Mouse (Mus musculus) intestine, embryonic 15.5 days (tissue): ENCODE results near the gene Ttll8. TPM values are rescaled to one million over a fixed set of nuclear protein-coding genes. Genes with fewer than 3 reads are reported as not detected.

Experiments
- ATAC-seq: fragments of 200-750 bp; cut with Nextera tagmentation; 2 replicates; pipeline ENCODE4 v1.8.0; 2017; ENCODE audit warnings: moderate TSS enrichment, moderate library complexity
- H3K27ac ChIP-seq: fragments of 300-500 bp; sonication (generic); 2 replicates; pipeline ENCODE4 v1.5.1; 2015; ENCODE audit warnings: mild to moderate bottlenecking, inconsistent platforms
- H3K27me3 ChIP-seq: fragments of 300-500 bp; sonication (generic); replicated peaks from 2 replicates; pipeline ENCODE4 v1.6.1; 2015; ENCODE audit warnings: inconsistent platforms
- H3K36me3 ChIP-seq: fragments of 300-500 bp; sonication (generic); 2 replicates; pipeline ENCODE4 v1.6.1; 2015; ENCODE audit warnings: inconsistent platforms
- H3K4me1 ChIP-seq: fragments of 300-500 bp; sonication (generic); replicated peaks from 2 replicates; pipeline ENCODE4 v1.6.1; 2015; ENCODE audit warnings: inconsistent platforms
- H3K4me2 ChIP-seq: fragments of 300-500 bp; sonication (generic); replicated peaks from 2 replicates; pipeline ENCODE4 v1.6.1; 2015; ENCODE audit warnings: mild to moderate bottlenecking, inconsistent platforms
- H3K4me3 ChIP-seq: fragments of 300-500 bp; sonication (generic); replicated peaks from 2 replicates; pipeline ENCODE4 v1.5.1; 2015; ENCODE audit warnings: inconsistent platforms
- H3K9ac ChIP-seq: fragments of 300-500 bp; sonication (generic); 2 replicates; pipeline ENCODE4 v1.6.1; 2015; ENCODE audit warnings: inconsistent platforms
- H3K9me3 ChIP-seq: fragments of 300-500 bp; sonication (generic); 2 replicates; pipeline ENCODE4 v1.6.1; 2016; ENCODE audit warnings: inconsistent platforms
- WGBS: fragments of 180-500 bp; shearing (Covaris S2); methylation state at CpG from one replicate; pipeline ENCODE4 v1.1.7; 2015; 5-methylcytosine and 5-hydroxymethylcytosine counted together
- polyA plus RNA-seq: library from polyadenylated mRNA; unstranded; fragments of >200 nt; fragmentation: Nextera tagmentation; extraction: Ambion mirVana; gene quantifications from 2 replicates; pipeline ENCODE4 v1.2.1, GENCODE M21; 2015

The Ttll8 gene
- polyA plus RNA-seq, 1 experiment from 2014 or later: not detected

DNA sequence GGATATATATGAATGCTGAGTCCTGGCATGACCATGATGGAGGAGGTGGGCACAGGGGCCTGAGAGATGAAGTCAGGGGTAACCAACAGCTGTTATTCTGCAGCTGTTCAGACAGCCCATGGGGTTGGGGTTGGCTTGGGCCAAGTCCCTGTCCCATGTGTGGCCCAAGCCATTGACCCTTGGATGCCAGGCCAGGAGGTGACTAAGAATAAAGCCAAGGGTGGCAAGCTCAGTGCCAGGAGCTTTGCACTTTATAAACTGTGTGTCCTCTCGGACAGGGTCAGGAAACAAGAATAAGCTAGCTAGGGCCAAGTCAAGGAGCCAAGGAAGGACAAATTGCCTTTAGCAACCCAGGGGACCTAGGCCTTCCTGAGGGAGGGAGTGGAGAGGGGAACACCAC, 62.0 kb downstream of the Ttll8 start:
- Histone ChIP-seq H3K27ac (no peak overlapping the region), H3K4me1 (peaks cover 10% of the 10 kb centered on the region), H3K36me3 (no peaks in the 10 kb centered on the region), H3K27me3 (peaks cover 6% of the 10 kb centered on the region; the same call in 1 of the 2 replicates), H3K9ac (no peak overlapping the region), H3K4me3 (no peak overlapping the region), H3K4me2 (no peak overlapping the region), H3K9me3 (no peaks in the 10 kb centered on the region)
- WGBS: 88% methylated on average over 1 of the region's 1 CpGs
- ATAC-seq: no peak

DNA sequence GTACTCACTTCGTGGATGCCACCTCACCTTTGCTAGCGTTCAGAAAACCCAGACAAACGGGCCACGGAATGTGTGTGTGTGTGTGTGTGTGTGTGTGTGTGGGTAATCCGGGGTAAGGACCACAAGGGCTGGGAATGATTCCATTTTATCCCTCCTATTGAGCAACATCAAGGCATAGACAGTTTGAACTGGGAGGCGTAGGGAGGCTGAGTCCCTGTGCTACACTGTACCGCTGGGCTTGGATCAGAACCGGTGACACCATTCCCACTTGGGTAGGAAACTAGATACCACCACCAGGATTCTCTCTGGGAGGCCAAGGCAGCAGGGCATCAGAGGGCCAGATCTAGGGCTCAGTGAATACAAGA, 62.6 kb downstream of the Ttll8 start:
- no peaks in the 10 kb centered on the region for H3K9me3 ChIP-seq
- peak overlapping the region; percentile 99 for H3K4me2 ChIP-seq
- 69% methylated on average over 8 of the region's 8 CpGs for WGBS
- no peaks in the 10 kb centered on the region for H3K36me3 ChIP-seq
- H3K4me1 ChIP-seq: peaks cover 10% of the 10 kb centered on the region
- no peak overlapping the region for H3K27ac ChIP-seq
- ATAC-seq: no peak
- H3K27me3 ChIP-seq: peaks cover 6% of the 10 kb centered on the region; the same call in 1 of the 2 replicates
- H3K4me3 ChIP-seq: peak overlapping the region; percentile 54; the same call in 1 of the 2 replicates
- no peak overlapping the region for H3K9ac ChIP-seq

GRCm38 (mm10) chr15:88890751-88891675, 63.2 kb downstream of the Ttll8 start:
- peaks cover 10% of the 10 kb centered on the region for H3K4me1 ChIP-seq
- H3K36me3 ChIP-seq: no peaks in the 10 kb centered on the region
- H3K9ac ChIP-seq: peak overlapping the region; percentile 49
- H3K9me3 ChIP-seq: no peaks in the 10 kb centered on the region
- H3K27ac ChIP-seq: no peak overlapping the region
- 2% methylated on average over 41 of the region's 41 CpGs for WGBS
- ATAC-seq: peak; percentile 97
- H3K27me3 ChIP-seq: peaks cover 6% of the 10 kb centered on the region; the same call in 1 of the 2 replicates
- H3K4me3 ChIP-seq: peak overlapping the region; percentile 54
- H3K4me2 ChIP-seq: peak overlapping the region; percentile 99

GRCm38 (mm10) chr15:88889994-88890393, 64.2 kb downstream of the Ttll8 start:
- Histone ChIP-seq H3K27ac (no peak overlapping the region), H3K9ac (no peak overlapping the region), H3K4me1 (peaks cover 10% of the 10 kb centered on the region), H3K36me3 (no peaks in the 10 kb centered on the region), H3K4me2 (peak overlapping the region; percentile 99), H3K4me3 (no peak overlapping the region), H3K9me3 (no peaks in the 10 kb centered on the region), H3K27me3 (peaks cover 6% of the 10 kb centered on the region; the same call in 1 of the 2 replicates)
- ATAC-seq: no peak
- 85% methylated on average over 3 of the region's 3 CpGs for WGBS

- H3K4me2 ChIP-seq: no peak overlapping the region
- 85% methylated on average over 3 of the region's 3 CpGs for WGBS
- H3K4me1 ChIP-seq: peaks cover 10% of the 10 kb centered on the region
- no peak overlapping the region for H3K4me3 ChIP-seq
- ATAC-seq: no peak
- no peak overlapping the region for H3K9ac ChIP-seq
- no peaks in the 10 kb centered on the region for H3K36me3 ChIP-seq
- no peak overlapping the region for H3K27ac ChIP-seq
- peaks cover 6% of the 10 kb centered on the region; the same call in 1 of the 2 replicates for H3K27me3 ChIP-seq
- no peaks in the 10 kb centered on the region for H3K9me3 ChIP-seq
Observed at GRCm38 (mm10) chr15:88889032-88889431, 65.2 kb downstream of the Ttll8 start.

GRCm38 (mm10) chr15:88885376-88885775, 68.8 kb downstream of the Ttll8 start:
- no peaks in the 10 kb centered on the region for H3K36me3 ChIP-seq
- no peak for ATAC-seq
- no peaks in the 10 kb centered on the region for H3K9me3 ChIP-seq
- peaks cover under 1% of the 10 kb centered on the region; the same call in 1 of the 2 replicates for H3K4me1 ChIP-seq
- H3K4me3 ChIP-seq: no peak overlapping the region
- no peak overlapping the region for H3K4me2 ChIP-seq
- H3K27me3 ChIP-seq: peaks cover 6% of the 10 kb centered on the region; the same call in 1 of the 2 replicates
- H3K27ac ChIP-seq: no peak overlapping the region
- 75% methylated on average over 6 of the region's 6 CpGs for WGBS
- no peak overlapping the region for H3K9ac ChIP-seq

GRCm38 (mm10) chr15:88883342-88883741, 70.9 kb downstream of the Ttll8 start:
- Histone ChIP-seq H3K9me3 (no peaks in the 10 kb centered on the region), H3K36me3 (no peaks in the 10 kb centered on the region), H3K4me3 (no peak overlapping the region), H3K27me3 (no peaks in the 10 kb centered on the region), H3K9ac (no peak overlapping the region), H3K4me2 (no peak overlapping the region), H3K4me1 (no peaks in the 10 kb centered on the region), H3K27ac (no peak overlapping the region)
- no peak for ATAC-seq
- WGBS: 83% methylated on average over 9 of the region's 9 CpGs

DNA sequence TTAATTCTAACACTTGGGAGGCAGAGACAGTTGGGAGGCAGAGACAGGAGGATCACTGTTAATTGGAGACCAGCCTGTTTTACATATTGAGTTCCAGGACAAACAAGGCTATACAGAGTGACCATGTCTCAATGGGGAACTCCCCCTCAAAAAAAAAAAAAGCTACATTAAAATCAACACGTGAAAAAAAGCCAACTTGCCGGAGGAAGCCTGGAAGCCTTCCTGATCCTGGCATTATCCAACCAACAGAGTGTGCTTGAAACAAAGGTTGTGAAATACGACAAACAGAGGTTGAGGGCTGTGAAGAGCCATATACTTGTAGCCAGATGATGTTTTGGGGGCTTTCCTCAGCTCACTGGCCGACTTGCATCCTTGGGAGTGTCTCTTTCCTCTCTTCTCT, 71.4 kb downstream of the Ttll8 start:
- WGBS: 60% methylated on average over 4 of the region's 4 CpGs

DNA sequence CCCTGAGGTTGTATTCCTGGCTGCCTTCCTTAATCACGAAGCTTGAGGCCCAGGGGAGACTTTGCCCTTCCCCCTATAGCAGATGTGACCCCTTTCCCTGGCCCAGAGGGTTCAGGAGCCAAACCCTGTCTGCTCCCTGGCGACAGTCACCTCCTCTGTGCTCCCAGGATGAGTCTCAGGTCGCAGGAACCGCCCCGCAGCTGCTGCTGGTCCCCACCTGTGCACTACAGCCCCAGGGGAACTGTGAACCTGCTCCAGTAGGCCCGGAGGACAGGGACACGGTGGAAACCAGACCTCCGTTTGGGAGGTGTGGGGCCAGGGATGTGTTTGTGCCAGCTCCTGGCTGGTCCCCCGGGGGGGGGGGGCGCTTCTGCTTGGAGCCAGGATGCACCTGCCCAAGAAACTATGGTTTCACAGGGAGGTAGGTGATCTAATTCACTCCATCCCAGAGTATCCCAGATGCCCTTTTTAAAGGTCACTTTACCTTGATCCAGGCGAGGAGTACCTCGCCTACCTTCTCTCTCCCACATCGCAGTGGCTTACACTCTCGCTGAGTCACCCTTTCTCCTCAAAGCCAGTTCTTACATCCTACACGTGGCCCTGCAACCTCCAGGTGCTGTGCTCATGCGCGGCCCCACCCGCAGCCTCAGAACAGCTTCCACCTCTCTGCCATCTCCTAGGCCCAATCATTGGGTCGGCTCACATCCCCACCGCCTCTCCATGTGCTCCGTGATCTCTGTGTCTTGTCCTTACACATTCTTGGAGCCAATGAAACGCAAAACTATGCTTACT, 72.8 kb downstream of the Ttll8 start:
- H3K4me3 ChIP-seq: no peak overlapping the region
- no peaks in the 10 kb centered on the region for H3K36me3 ChIP-seq
- 63% methylated on average over 22 of the region's 22 CpGs for WGBS
- H3K4me1 ChIP-seq: 0 out of 2 replicates have a peak, but pooled peaks cover 2% of the 10 kb centered on the region
- no peaks in the 10 kb centered on the region for H3K27me3 ChIP-seq
- peak; percentile 25 for ATAC-seq
- H3K9ac ChIP-seq: no peak overlapping the region
- H3K9me3 ChIP-seq: no peaks in the 10 kb centered on the region
- no peak overlapping the region for H3K4me2 ChIP-seq
- H3K27ac ChIP-seq: no peak overlapping the region

More for the DNA sequence above, 71.4 kb downstream of the Ttll8 start:
- no peak overlapping the region for H3K4me2 ChIP-seq
- H3K4me3 ChIP-seq: no peak overlapping the region
- ATAC-seq: no peak
- no peak overlapping the region for H3K9ac ChIP-seq
- H3K36me3 ChIP-seq: no peaks in the 10 kb centered on the region
- no peak overlapping the region for H3K27ac ChIP-seq
- H3K4me1 ChIP-seq: no peaks in the 10 kb centered on the region
- no peaks in the 10 kb centered on the region for H3K27me3 ChIP-seq
- no peaks in the 10 kb centered on the region for H3K9me3 ChIP-seq

GRCm38 (mm10) chr15:88877021-88877400, 77.2 kb downstream of the Ttll8 start:
- Histone ChIP-seq H3K4me3 (no peak overlapping the region), H3K36me3 (no peaks in the 10 kb centered on the region), H3K9ac (no peak overlapping the region), H3K4me2 (no peak overlapping the region), H3K4me1 (0 out of 2 replicates have a peak, but pooled peaks cover 2% of the 10 kb centered on the region), H3K9me3 (no peaks in the 10 kb centered on the region), H3K27me3 (no peaks in the 10 kb centered on the region), H3K27ac (no peak overlapping the region)
- WGBS: 77% methylated on average over 10 of the region's 10 CpGs
- ATAC-seq: no peak

DNA sequence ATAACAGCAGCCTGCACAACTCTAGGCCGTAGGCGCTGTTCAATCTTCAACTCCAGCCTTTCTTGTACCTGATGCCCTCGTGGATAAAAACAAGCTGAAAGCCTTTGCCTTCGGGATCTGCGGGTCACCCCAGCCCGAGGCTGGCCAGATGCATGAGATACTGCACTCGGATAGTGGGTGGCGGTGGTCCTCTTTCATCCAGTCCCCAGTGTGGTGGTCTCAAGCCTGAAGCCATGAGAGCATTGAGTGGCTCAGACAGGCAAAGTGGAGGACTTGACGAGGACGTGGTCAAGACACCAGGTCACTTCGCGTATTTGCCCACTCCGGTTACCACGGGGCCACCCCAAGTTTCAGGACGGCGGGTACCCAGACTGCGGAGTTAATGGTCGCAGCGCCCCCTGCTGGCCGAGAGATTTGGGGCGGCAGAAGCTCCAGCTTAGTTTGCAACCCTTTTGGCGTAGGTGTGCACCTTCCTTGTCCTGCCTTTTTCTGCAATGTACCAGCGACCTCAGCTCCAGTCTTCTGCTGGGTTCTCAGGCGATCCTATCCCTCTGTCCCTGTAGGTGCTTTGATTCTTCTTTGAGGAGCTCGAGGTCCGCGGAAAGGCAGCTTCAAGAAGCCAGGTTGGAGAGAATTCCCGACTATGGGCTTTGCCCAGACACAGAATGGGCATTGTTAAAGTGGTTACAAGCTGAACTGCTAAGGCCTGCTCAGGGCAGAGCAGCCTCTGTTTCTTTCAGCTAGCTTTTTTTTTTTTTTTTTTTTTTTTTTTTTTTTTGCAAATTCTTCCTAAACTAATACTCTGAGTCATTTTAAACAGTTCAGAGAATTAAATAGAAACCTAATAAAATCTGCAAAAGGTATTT, 77.8 kb downstream of the Ttll8 start:
- H3K27me3 ChIP-seq: no peaks in the 10 kb centered on the region
- H3K27ac ChIP-seq: no peak overlapping the region
- no peak overlapping the region for H3K4me3 ChIP-seq
- no peak overlapping the region for H3K9ac ChIP-seq
- H3K4me1 ChIP-seq: 0 out of 2 replicates have a peak, but pooled peaks cover 2% of the 10 kb centered on the region
- H3K36me3 ChIP-seq: no peaks in the 10 kb centered on the region
- 11% methylated on average over 28 of the region's 28 CpGs for WGBS
- ATAC-seq: peak; percentile 75
- peak overlapping the region; percentile 33 for H3K4me2 ChIP-seq
- H3K9me3 ChIP-seq: no peaks in the 10 kb centered on the region
